Mouse (Mus musculus) heart, adult 2 months (tissue): ENCODE results near the gene Vmn1r10. TPM values are rescaled to one million over a fixed set of nuclear protein-coding genes. Genes with fewer than 3 reads are reported as not detected.

Source experiments
- DNase-seq, 2 experiments: peaks; one replicate each; pipeline ENCODE4 v3.0.0; 2021
- H3K27ac ChIP-seq: fragments of 200-600 bp; 2 replicates; pipeline ENCODE4 v1.8.1; 2022
- H3K27me3 ChIP-seq: fragments of 200-500 bp; 2 replicates; pipeline ENCODE4 v1.6.1; 2012; ENCODE audit warnings: mild to moderate bottlenecking, low read length, inconsistent platforms, mixed read lengths; ENCODE audit not compliant: control insufficient read depth, insufficient read depth
- H3K36me3 ChIP-seq: fragments of 200-500 bp; 2 replicates; pipeline ENCODE4 v1.6.1; 2012; ENCODE audit warnings: low read length, inconsistent platforms; ENCODE audit not compliant: control insufficient read depth, insufficient read depth
- H3K4me1 ChIP-seq: fragments of 200-500 bp; 2 replicates; pipeline ENCODE4 v1.6.1; 2011; ENCODE audit warnings: low read length; ENCODE audit not compliant: control insufficient read depth, insufficient read depth
- H3K4me3 ChIP-seq: fragments of 200-600 bp; 2 replicates; pipeline ENCODE4 v1.8.1; 2022
- H3K79me2 ChIP-seq: fragments of 200-500 bp; replicated peaks from 2 replicates; pipeline ENCODE4 v1.6.1; 2012; ENCODE audit warnings: mild to moderate bottlenecking, inconsistent platforms, low read length, moderate library complexity, mixed read lengths; ENCODE audit not compliant: control insufficient read depth, insufficient read depth
- H3K9ac ChIP-seq: fragments of 200-500 bp; 2 replicates; pipeline ENCODE4 v1.6.1; 2012; ENCODE audit warnings: low read depth, mild to moderate bottlenecking, control low read depth, inconsistent platforms, low read length, mixed read lengths
- CTCF ChIP-seq: fragments of 200-600 bp; IDR thresholded peaks from 2 replicates; pipeline ENCODE4 v1.8.1; 2022; ENCODE audit warnings: antibody characterized with exemption, mild to moderate bottlenecking, moderate library complexity
- EP300 ChIP-seq: fragments of 200-500 bp; IDR thresholded peaks from 2 replicates; pipeline ENCODE4 v1.6.1; 2011; ENCODE audit warnings: low read depth, low read length, control low read depth; ENCODE audit not compliant: insufficient read depth
- POLR2A ChIP-seq: fragments of 200-500 bp; IDR thresholded peaks from 2 replicates; pipeline ENCODE4 v1.6.1; 2011; ENCODE audit warnings: mild to moderate bottlenecking, low read depth, low read length, control low read depth; ENCODE audit not compliant: insufficient read depth
- WGBS: fragments of 180-500 bp; shearing (Covaris S2); methylation state at CpG from one replicate; pipeline ENCODE4 v1.1.7; 2018; 5-methylcytosine and 5-hydroxymethylcytosine counted together
- intact Hi-C: fragments of 180-260 bp; cut with DNase I; formaldehyde crosslinking; loops from one replicate; pipeline ENCODE4 v1.15.1; 2025
- long read RNA-seq: library from polyadenylated mRNA; stranded (forward); transcript quantifications from one replicate; pipeline ENCODE4 v2.0.0, GENCODE M21; 2021
- polyA plus RNA-seq: library from polyadenylated mRNA; depleted of rRNA; stranded (reverse); fragments of >200 nt; gene quantifications from 2 replicates; pipeline ENCODE4 v1.2.3, GENCODE M21; 2012; rRNA removed
- total RNA-seq, 2 experiments: library from RNA; stranded (reverse); gene quantifications; 2 replicates each; pipeline ENCODE4 v1.2.3; 2021

Gene Vmn1r10
- not detected for total RNA-seq
- not detected in 2 replicates for polyA plus RNA-seq
- long read RNA-seq = 0 reads

DNA sequence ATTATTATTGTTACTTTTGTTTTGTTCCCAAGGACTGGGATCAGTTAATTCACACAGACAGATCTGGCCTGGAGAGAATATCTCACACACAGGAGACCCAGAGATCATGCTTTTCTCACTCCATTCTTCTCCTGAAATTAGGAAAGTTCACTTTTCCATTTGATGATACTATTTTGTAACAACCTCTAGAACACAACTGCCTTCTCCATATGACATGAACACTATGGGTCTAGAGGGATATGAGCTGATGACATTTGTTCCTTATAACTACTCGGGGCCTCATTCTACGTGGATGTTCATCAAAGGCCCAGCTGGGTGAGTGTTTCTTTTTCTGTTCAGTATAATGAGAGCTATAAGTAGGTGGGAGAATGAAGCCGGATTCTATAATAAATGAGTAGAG, at the start of gene Vmn1r10:
Vmn1r10 (plus strand) TSS at position 301 of the 400 bp plus-strand sequence.
- H3K9ac ChIP-seq = no peak within 1 kb of the TSS
- intact Hi-C loops = no loop called here

DNA sequence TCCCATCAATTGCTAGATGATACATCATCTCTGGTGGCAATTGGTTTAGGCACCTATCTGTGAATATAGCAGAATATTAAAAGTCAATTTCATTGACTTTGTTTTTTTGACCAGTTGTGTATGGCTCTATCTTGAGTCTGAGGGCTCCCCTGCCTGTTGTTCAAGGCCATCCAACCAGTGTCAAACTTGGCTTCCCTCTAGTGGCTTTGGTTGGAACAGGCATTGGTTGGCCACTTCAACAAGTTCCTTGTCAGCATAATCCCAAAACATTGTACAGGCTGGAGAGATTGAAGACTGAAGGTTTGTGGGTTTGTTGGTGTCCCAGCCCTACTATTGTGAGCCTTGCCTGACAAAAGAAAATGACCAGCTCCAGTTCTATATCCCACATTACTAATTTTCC, 45.5 kb upstream of the Vmn1r10 start:
- no peak overlapping the region for H3K27ac ChIP-seq
- intact Hi-C loops = loop anchor here (10.0 kb wide), 1 partner anchor 259 kb away; no protein-coding TSS in a partner anchor
- no peaks in the 10 kb centered on the region for H3K4me1 ChIP-seq
- H3K79me2 ChIP-seq = no peaks in the 10 kb centered on the region
- no peak overlapping the region for H3K4me3 ChIP-seq
- no peak for DNase-seq
- H3K27me3 ChIP-seq = no peaks in the 10 kb centered on the region
- peak; percentile 40 for TF ChIP-seq CTCF
- no peak for TF ChIP-seq POLR2A
- TF ChIP-seq EP300 = no peak
- no peaks in the 10 kb centered on the region for H3K36me3 ChIP-seq
- H3K9ac ChIP-seq = no peak overlapping the region

More for the DNA sequence above, at the start of gene Vmn1r10:
- H3K27me3 ChIP-seq = no peaks in the 10 kb centered on the region
- no peaks in the 10 kb centered on the region for H3K36me3 ChIP-seq
- H3K4me3 ChIP-seq = no peak within 1 kb of the TSS
- no peak for DNase-seq
- H3K27ac ChIP-seq = no peak within 1 kb of the TSS
- H3K4me1 ChIP-seq = no peaks in the 10 kb centered on the region
- TF ChIP-seq CTCF (no peak), POLR2A (no peak), EP300 (no peak)
- no peaks in the 10 kb centered on the region for H3K79me2 ChIP-seq
- 70% methylated on average over 3 of the region's 3 CpGs for WGBS

DNA sequence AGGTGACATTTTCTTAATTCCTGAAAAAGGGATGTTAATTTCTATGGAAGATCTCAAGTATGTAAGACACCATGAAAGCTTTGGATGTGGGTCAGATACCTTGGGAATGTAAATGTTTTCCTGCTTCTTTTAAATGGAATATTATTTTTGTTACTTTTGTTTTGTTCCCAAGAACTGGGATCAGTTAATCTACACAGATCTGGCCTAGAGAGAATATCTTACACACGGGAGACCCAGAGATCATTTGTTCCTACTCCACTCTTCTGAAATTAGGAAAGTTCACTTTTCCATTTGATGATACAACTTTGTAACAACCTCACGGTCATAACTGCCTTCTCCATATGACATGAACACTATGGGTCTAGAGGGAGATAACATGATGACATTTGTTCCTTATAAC, 42.8 kb upstream of the Vmn1r10 start, which contains the start of gene Vmn1r9:
Vmn1r9 (plus strand) TSS at position 301 of the 400 bp plus-strand sequence.
- Histone ChIP-seq H3K27me3 (no peaks in the 10 kb centered on the region), H3K36me3 (no peaks in the 10 kb centered on the region), H3K79me2 (no peaks in the 10 kb centered on the region), H3K27ac (no peak within 1 kb of the TSS), H3K4me3 (no peak within 1 kb of the TSS), H3K9ac (no peak within 1 kb of the TSS), H3K4me1 (no peaks in the 10 kb centered on the region)
- DNase-seq = no peak
- TF ChIP-seq CTCF (no peak), EP300 (no peak), POLR2A (no peak)
- intact Hi-C loops = loop anchor here (10.0 kb wide), 1 partner anchor 262 kb away; no protein-coding TSS in a partner anchor
- WGBS = 70% methylated on average over 2 of the region's 2 CpGs

DNA sequence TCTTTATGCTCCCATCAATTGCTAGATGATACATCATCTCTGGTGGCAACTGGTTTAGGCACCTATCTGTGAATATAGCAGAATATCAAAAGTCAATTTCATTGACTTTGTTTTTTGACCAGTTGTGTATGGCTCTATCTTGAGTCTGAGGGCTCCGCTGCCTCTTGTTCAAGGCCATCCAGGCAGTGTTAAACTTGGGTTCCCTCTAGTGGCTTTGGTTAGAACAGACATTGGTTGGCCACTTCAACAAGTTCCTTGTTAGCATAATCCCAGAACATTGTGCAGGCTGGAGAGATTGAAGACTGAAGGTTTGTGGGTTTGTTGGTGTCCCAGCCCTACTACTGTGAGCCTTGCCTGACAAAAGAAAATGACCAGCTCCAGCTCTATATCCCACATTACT, 2.9 kb upstream of the Vmn1r10 start:
- Histone ChIP-seq H3K27me3 (no peaks in the 10 kb centered on the region), H3K27ac (no peak overlapping the region), H3K9ac (no peak overlapping the region), H3K79me2 (no peaks in the 10 kb centered on the region), H3K4me1 (no peaks in the 10 kb centered on the region), H3K36me3 (no peaks in the 10 kb centered on the region), H3K4me3 (no peak overlapping the region)
- WGBS = 54% methylated on average over 1 of the region's 1 CpGs
- DNase-seq = no peak
- intact Hi-C loops = no loop called here
- no peak for TF ChIP-seq EP300
- peak; percentile 13; the same call in 1 of the 2 replicates for TF ChIP-seq CTCF
- TF ChIP-seq POLR2A = no peak

DNA sequence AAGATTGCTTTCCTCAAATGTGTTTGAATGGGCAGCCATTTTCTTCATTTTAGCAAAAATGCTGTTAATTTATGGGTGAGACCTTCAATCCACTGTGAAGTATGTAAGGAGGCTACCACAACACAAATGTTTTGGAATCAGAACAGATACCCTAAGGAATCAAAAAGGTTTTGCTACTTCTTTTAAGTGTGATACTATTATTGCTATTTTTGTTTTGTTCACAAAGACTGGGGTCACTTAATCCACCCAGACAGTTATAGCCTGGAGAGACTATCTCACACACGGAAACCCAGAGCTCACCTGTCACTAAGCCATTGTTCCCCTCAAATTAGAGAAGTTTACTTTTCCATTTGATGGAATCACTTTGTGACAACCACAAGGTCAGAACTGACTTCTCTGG, 23.9 kb downstream of the Vmn1r10 start, which contains the start of gene Vmn1r11:
Vmn1r11 (plus strand) TSS at position 301 of the 400 bp plus-strand sequence.
- Histone ChIP-seq H3K4me1 (no peaks in the 10 kb centered on the region), H3K27me3 (no peaks in the 10 kb centered on the region), H3K4me3 (no peak within 1 kb of the TSS), H3K9ac (no peak within 1 kb of the TSS), H3K36me3 (no peaks in the 10 kb centered on the region), H3K27ac (no peak within 1 kb of the TSS), H3K79me2 (no peaks in the 10 kb centered on the region)
- intact Hi-C loops = no loop called here
- WGBS = 53% methylated on average over 1 of the region's 1 CpGs
- TF ChIP-seq POLR2A (no peak), EP300 (no peak), CTCF (no peak)
- no peak for DNase-seq

DNA sequence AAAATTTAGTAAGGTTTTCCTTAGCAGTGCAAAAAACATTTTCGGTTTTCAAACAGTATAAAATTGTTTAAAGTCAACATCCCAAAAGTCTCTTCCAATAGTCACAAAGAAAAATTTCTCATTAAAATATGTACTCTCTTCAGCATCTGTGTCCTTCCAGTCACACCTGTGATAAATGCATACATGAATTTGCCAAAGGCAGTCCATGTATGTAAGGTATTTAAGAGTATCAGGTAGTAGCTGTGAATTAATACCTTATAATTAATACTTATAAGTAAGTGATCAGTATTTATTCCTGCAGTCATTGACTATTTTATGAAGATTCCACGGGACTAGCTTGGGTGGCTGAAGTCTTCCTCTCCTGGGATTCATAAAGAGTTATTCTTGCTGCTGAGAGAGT, 47.4 kb downstream of the Vmn1r10 start, which contains the start of gene Vmn1r12:
Vmn1r12 (plus strand) TSS at position 301 of the 400 bp plus-strand sequence.
- TF ChIP-seq POLR2A (no peak), EP300 (no peak), CTCF (no peak)
- Histone ChIP-seq H3K9ac (no peak within 1 kb of the TSS), H3K4me3 (no peak within 1 kb of the TSS), H3K79me2 (no peaks in the 10 kb centered on the region), H3K36me3 (no peaks in the 10 kb centered on the region), H3K27me3 (no peaks in the 10 kb centered on the region), H3K27ac (no peak within 1 kb of the TSS), H3K4me1 (no peaks in the 10 kb centered on the region)
- DNase-seq = no peak
- WGBS = 71% methylated on average over 2 of the region's 2 CpGs
- intact Hi-C loops = no loop called here

Other genes with a start within 250 kb of the Vmn1r10 start
- gene Nt5c3, start 185.5 kb upstream of the Vmn1r10 start, total RNA-seq = 10 to 100 TPM; 62.4 to 75.5 TPM
- gene Nt5c3, start 185.5 kb upstream of the Vmn1r10 start, polyA plus RNA-seq = 16.9 and 49.2 TPM in 2 replicates
- gene Vmn1r4, start 185.4 kb upstream of the Vmn1r10 start, total RNA-seq = under 1 TPM in 1 of 2 experiments, not detected in 1; 0.16 TPM
- gene Vmn1r4, start 185.4 kb upstream of the Vmn1r10 start, polyA plus RNA-seq = 0.06 and 0.29 TPM in 2 replicates
- not detected for gene Vmn1r5, start 139.2 kb upstream of the Vmn1r10 start, total RNA-seq
- not detected in 2 replicates for gene Vmn1r5, start 139.2 kb upstream of the Vmn1r10 start, polyA plus RNA-seq
- not detected for gene Vmn1r6, start 112.2 kb upstream of the Vmn1r10 start, total RNA-seq
- gene Vmn1r6, start 112.2 kb upstream of the Vmn1r10 start, polyA plus RNA-seq = not detected in 2 replicates
- gene Vmn1r7, start 84.1 kb upstream of the Vmn1r10 start, total RNA-seq = not detected
- not detected in 2 replicates for gene Vmn1r7, start 84.1 kb upstream of the Vmn1r10 start, polyA plus RNA-seq
- gene Vmn1r8, start 77.2 kb upstream of the Vmn1r10 start, total RNA-seq = not detected
- not detected in 2 replicates for gene Vmn1r8, start 77.2 kb upstream of the Vmn1r10 start, polyA plus RNA-seq
- not detected for gene Vmn1r9, start 42.7 kb upstream of the Vmn1r10 start, total RNA-seq
- not detected in 2 replicates for gene Vmn1r9, start 42.7 kb upstream of the Vmn1r10 start, polyA plus RNA-seq
- not detected for gene Vmn1r11, start 24.0 kb downstream of the Vmn1r10 start, total RNA-seq
- not detected in 2 replicates for gene Vmn1r11, start 24.0 kb downstream of the Vmn1r10 start, polyA plus RNA-seq
- gene Vmn1r12, start 47.5 kb downstream of the Vmn1r10 start, total RNA-seq = not detected
- gene Vmn1r12, start 47.5 kb downstream of the Vmn1r10 start, polyA plus RNA-seq = not detected in 2 replicates
- not detected for gene Vmn1r13, start 93.8 kb downstream of the Vmn1r10 start, total RNA-seq
- gene Vmn1r13, start 93.8 kb downstream of the Vmn1r10 start, polyA plus RNA-seq = not detected in 2 replicates
- not detected for gene Vmn1r14, start 122.2 kb downstream of the Vmn1r10 start, total RNA-seq
- gene Vmn1r14, start 122.2 kb downstream of the Vmn1r10 start, polyA plus RNA-seq = not detected in 2 replicates
- gene Vmn1r15, start 148.5 kb downstream of the Vmn1r10 start, total RNA-seq = not detected
- gene Vmn1r15, start 148.5 kb downstream of the Vmn1r10 start, polyA plus RNA-seq = not detected in 2 replicates
- not detected for gene Vmn1r16, start 220.0 kb downstream of the Vmn1r10 start, total RNA-seq
- gene Vmn1r16, start 220.0 kb downstream of the Vmn1r10 start, polyA plus RNA-seq = not detected in 2 replicates